Mouse (Mus musculus) midbrain, embryonic 15.5 days (tissue): ENCODE results near the gene Smc1b. TPM values are rescaled to one million over a fixed set of nuclear protein-coding genes. Genes with fewer than 3 reads are reported as not detected.

Source experiments
- polyA plus RNA-seq: library from polyadenylated mRNA; unstranded; fragments of >200 nt; fragmentation: Nextera tagmentation; extraction: Ambion mirVana; gene quantifications from 2 replicates; pipeline ENCODE4 v1.2.1, GENCODE M21; 2015

Gene Smc1b
- polyA plus RNA-seq, 1 experiment from 2014 or later, result 0.14 TPM

Other genes starting within 250 kb of the Smc1b start
- 0.83 and 0.96 TPM in 2 replicates for gene Gm29666, start 211.9 kb downstream of the Smc1b start, polyA plus RNA-seq
- 25.4 and 26.2 TPM in 2 replicates for gene Nup50, start 208.6 kb downstream of the Smc1b start, polyA plus RNA-seq
- gene 5031439G07Rik, start 143.4 kb downstream of the Smc1b start, polyA plus RNA-seq, result 28.4 and 33.9 TPM in 2 replicates
- 0.83 and 1.2 TPM in 2 replicates for gene Upk3a, start 114.8 kb downstream of the Smc1b start, polyA plus RNA-seq
- 30.6 and 31.7 TPM in 2 replicates for gene Fam118a, start 103.0 kb downstream of the Smc1b start, polyA plus RNA-seq
- gene Ribc2, start 114 bp upstream of the Smc1b start, polyA plus RNA-seq, result 1.0 and 1.3 TPM in 2 replicates
- 47.4 and 54.9 TPM in 2 replicates for gene Fbln1, start 74.0 kb upstream of the Smc1b start, polyA plus RNA-seq
- 529 and 534 TPM in 2 replicates for gene Atxn10, start 204.3 kb upstream of the Smc1b start, polyA plus RNA-seq